Mouse (Mus musculus) thymus, adult 2 months (tissue): ENCODE measurements around the gene Olfr1214. TPM values are rescaled to one million over a fixed set of nuclear protein-coding genes. Genes with fewer than 3 reads are reported as not detected.
"Not testable (repeated sequence)": the region's sequence is repeated elsewhere in the genome, so short reads cannot be mapped to it uniquely, and the experiment has no call there.

ENCODE experiments used
- DNase-seq: peaks from one replicate; pipeline ENCODE4 v3.0.0; 2021
- H3K27ac ChIP-seq: fragments of 200-500 bp; 2 replicates; pipeline ENCODE4 v1.5.1; 2012; ENCODE audit warnings: low read length, control low read depth; ENCODE audit not compliant: control insufficient read depth, insufficient read depth
- H3K27me3 ChIP-seq: fragments of 200-500 bp; 2 replicates; pipeline ENCODE4 v1.6.1; 2012; ENCODE audit warnings: mild to moderate bottlenecking, low read length, moderate library complexity, mixed read lengths; ENCODE audit not compliant: control insufficient read depth, insufficient read depth
- H3K36me3 ChIP-seq: fragments of 200-500 bp; 2 replicates; pipeline ENCODE4 v1.6.1; 2012; ENCODE audit warnings: mild to moderate bottlenecking, low read length, moderate library complexity; ENCODE audit not compliant: control insufficient read depth, insufficient read depth
- H3K4me1 ChIP-seq: fragments of 200-500 bp; replicated peaks from 2 replicates; pipeline ENCODE4 v1.6.1; 2012; ENCODE audit warnings: low read length; ENCODE audit not compliant: control insufficient read depth, insufficient read depth
- H3K4me3 ChIP-seq: fragments of 200-500 bp; 2 replicates; pipeline ENCODE4 v1.5.1; 2012; ENCODE audit warnings: mild to moderate bottlenecking, low read length, control low read depth, moderate library complexity; ENCODE audit not compliant: control insufficient read depth, insufficient read depth
- CTCF ChIP-seq: fragments of 200-500 bp; IDR thresholded peaks from 2 replicates; pipeline ENCODE4 v1.5.1; 2012; ENCODE audit warnings: mild to moderate bottlenecking, control low read depth, low read length, moderate library complexity, borderline replicate concordance; ENCODE audit not compliant: control insufficient read depth, poor library complexity, insufficient read depth; ENCODE audit errors: extremely low read depth
- POLR2A ChIP-seq: fragments of 200-500 bp; IDR thresholded peaks from 2 replicates; pipeline ENCODE4 v1.6.1; 2012; ENCODE audit warnings: mild to moderate bottlenecking, low read length, control low read depth, moderate library complexity; ENCODE audit not compliant: control insufficient read depth, poor library complexity, insufficient read depth; ENCODE audit errors: extremely low read depth
- WGBS: fragments of 180-500 bp; shearing (Covaris S2); methylation state at CpG from one replicate; pipeline ENCODE4 v1.1.7; 2018; 5-methylcytosine and 5-hydroxymethylcytosine counted together
- polyA plus RNA-seq: library from polyadenylated mRNA; depleted of rRNA; stranded (reverse); fragments of >200 nt; gene quantifications from 2 replicates; pipeline ENCODE4 v1.2.3, GENCODE M21; 2012; rRNA removed

Gene Olfr1214
- not detected in 2 replicates for polyA plus RNA-seq

DNA sequence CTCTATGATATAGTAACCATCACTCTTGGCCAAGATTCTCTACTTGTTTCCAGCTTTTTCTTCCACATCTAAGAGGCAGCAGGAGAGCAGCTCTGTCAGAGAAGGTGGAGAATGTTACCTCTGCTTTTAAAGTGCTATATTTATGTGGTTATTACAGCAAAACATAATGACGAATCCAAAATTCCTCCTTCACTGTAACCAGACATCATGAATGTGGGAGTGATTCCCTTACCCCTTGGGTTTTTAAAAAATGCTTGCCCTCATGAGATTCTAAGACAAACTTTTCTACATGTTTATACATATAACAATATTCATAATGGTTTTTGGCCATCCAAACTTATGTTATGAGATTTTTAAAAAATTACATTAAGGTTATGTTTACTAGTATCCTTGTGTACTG is at the start of gene Olfr1214:
TSS of gene Olfr1214 (minus strand) at position 101 of the 400 bp plus-strand sequence.
- DNase-seq, result no peak
- TF ChIP-seq CTCF (no peak), POLR2A (no peak)
- Histone ChIP-seq H3K36me3 (no peaks in the 10 kb centered on the region), H3K27ac (no peak within 1 kb of the TSS), H3K27me3 (no peaks in the 10 kb centered on the region), H3K4me3 (no peak within 1 kb of the TSS), H3K4me1 (no peaks in the 10 kb centered on the region)
- WGBS, result 95% methylated on average over 1 of the region's 1 CpGs

DNA sequence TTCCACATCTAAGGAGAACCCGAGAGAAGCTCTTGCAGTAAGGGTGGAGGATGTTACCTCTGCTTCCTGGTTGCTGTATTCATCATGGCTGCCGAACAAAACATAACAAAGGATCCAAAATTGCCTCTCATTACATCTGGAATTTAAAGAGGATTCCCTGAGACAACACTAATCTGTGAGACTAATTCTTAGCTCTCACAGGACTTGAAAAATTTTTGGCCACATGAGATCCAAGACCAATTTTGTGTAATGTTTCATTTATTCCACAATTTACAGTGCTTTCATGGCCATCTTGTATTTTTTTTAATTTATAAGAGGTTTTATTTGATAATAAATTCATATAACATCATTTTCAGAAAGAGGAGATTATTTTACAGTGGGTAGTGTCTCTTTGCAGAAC is 39.5 kb upstream of the Olfr1214 start, which contains the start of gene Olfr1217:
TSS of gene Olfr1217 (minus strand) at position 101 of the 400 bp plus-strand sequence.
- TF ChIP-seq POLR2A, result no peak
- TF ChIP-seq CTCF, result no peak
- Histone ChIP-seq H3K27me3 (no peaks in the 10 kb centered on the region), H3K27ac (no peak within 1 kb of the TSS), H3K4me3 (no peak within 1 kb of the TSS), H3K4me1 (no peaks in the 10 kb centered on the region), H3K36me3 (no peaks in the 10 kb centered on the region)
- 64% methylated on average over 2 of the region's 2 CpGs for WGBS
- no peak for DNase-seq

DNA sequence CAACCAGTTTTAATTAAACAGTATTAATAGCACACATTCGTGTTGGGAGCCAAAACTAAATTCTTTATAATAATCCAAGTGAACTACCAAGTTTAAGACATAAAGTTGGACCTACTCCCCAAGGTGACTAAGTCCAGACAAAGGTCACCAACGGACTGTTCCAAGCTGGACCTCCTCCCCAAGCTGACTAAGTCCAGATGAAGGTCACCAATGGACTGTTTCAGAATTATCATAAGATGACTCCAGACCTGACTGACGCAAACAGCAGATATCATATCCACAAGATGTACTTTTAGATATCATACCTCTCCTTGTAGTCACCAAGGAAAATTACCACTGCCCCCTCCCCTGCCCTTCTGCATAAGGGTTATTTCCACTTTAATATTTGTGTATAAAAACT is 29.0 kb upstream of the Olfr1214 start:
- not testable (repeated sequence) for H3K27me3 ChIP-seq, DNase-seq, H3K4me1 ChIP-seq, H3K36me3 ChIP-seq, H3K4me3 ChIP-seq, H3K27ac ChIP-seq
- 76% methylated on average over 3 of the region's 3 CpGs for WGBS

DNA sequence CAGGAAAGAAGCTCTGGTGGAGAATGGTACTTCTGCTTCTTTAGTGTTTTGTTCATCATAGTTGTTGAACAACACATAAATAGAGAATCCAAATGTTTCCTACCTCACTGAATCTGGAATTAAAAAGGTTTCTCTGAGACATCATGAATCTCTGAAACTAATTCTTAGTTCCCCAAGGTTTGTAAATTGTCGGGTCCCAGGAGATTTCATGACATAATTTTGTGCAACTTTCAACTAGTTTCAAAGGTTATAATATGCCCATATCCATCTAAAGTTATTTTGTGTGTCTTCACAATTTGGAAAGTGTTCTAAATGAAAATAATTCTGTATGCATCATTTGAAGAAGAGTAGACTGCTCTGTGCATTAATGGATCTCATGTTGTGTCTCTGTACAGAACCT is 25.8 kb upstream of the Olfr1214 start, which contains the start of gene Olfr1216:
TSS of gene Olfr1216 (minus strand) at position 101 of the 400 bp plus-strand sequence.
- DNase-seq, result no peak
- no peaks in the 10 kb centered on the region for H3K27me3 ChIP-seq
- no peak for TF ChIP-seq CTCF
- H3K36me3 ChIP-seq, result no peaks in the 10 kb centered on the region
- H3K27ac ChIP-seq, result no peak within 1 kb of the TSS
- H3K4me3 ChIP-seq, result no peak within 1 kb of the TSS
- WGBS, result 78% methylated on average over 1 of the region's 1 CpGs
- H3K4me1 ChIP-seq, result no peaks in the 10 kb centered on the region

DNA sequence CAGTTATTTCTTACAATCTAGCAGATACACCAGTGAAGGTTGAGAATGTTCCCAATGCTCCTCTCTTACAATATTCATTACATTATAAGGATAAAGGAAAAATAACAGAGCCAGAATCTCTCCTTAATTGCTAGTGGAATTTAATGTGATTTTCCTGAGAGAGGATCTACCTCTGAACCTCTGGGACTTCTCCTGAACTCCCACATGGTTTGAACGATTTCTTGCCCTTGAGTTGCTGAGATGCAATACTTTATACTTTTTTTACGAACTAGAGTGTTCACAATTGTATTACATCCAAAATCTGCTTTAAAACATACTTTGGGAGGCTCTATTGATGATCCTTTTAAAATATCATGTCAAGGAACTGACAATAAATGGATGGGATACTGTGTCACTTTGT is 14.4 kb upstream of the Olfr1214 start, which contains the start of gene Olfr1215:
TSS of gene Olfr1215 (minus strand) at position 101 of the 400 bp plus-strand sequence.
- no peak for TF ChIP-seq CTCF
- no peak for TF ChIP-seq POLR2A
- no peak for DNase-seq
- no peak within 1 kb of the TSS for H3K27ac ChIP-seq
- no peaks in the 10 kb centered on the region for H3K4me1 ChIP-seq
- H3K36me3 ChIP-seq, result no peaks in the 10 kb centered on the region
- H3K27me3 ChIP-seq, result no peaks in the 10 kb centered on the region
- WGBS, result 61% methylated on average over 2 of the region's 2 CpGs
- no peak within 1 kb of the TSS for H3K4me3 ChIP-seq

DNA sequence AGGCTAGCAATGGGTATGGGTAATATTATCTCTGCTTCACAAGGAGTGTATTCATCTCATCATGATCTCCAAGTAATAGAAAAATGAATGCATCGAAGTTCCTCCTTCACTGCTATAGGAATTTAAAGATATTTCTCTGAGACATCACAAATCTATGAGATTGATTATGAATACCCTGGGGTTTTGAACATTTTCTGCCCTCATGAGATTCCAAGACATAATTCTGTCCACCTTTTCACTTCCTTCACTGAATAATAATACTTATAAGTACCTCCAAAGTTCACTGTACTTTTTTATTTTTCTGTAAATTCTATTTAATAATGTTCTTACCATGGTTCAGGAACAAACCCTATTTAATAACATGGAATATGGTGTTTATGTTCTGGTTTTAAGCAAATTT is 12.3 kb downstream of the Olfr1214 start, which contains the start of gene Gm13762:
TSS of gene Gm13762 (minus strand) at position 101 of the 400 bp plus-strand sequence.
- H3K4me1 ChIP-seq, result no peaks in the 10 kb centered on the region
- DNase-seq, result no peak
- 76% methylated on average over 1 of the region's 1 CpGs for WGBS
- no peaks in the 10 kb centered on the region for H3K27me3 ChIP-seq
- H3K27ac ChIP-seq, result no peak within 1 kb of the TSS
- TF ChIP-seq CTCF (no peak), POLR2A (no peak)
- H3K4me3 ChIP-seq, result no peak within 1 kb of the TSS
- H3K36me3 ChIP-seq, result no peaks in the 10 kb centered on the region

DNA sequence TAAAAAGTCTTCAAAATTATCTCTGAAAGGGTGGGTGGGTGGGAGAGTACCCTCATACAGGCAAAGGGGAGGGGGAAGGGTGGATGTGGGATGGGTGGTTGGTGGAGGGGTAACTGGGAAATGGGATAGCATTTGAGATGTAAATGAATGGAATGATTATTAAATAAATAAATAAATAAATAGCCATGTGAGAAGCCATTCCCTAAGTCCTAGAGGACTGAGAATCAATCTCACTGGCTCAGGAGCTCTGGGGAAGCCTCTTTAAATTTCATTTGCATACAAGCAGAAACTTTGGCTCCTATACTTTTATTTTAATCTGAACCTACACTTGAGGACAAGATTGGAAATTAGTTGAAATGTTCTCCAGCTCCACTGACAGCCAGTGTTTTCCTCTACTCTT is 38.8 kb downstream of the Olfr1214 start, which contains the start of gene Olfr1212:
TSS of gene Olfr1212 (plus strand) at position 301 of the 400 bp plus-strand sequence.
- Histone ChIP-seq H3K4me3 (no peak within 1 kb of the TSS), H3K27me3 (no peaks in the 10 kb centered on the region), H3K27ac (no peak within 1 kb of the TSS), H3K4me1 (no peaks in the 10 kb centered on the region), H3K36me3 (no peaks in the 10 kb centered on the region)
- TF ChIP-seq CTCF, result no peak
- DNase-seq, result no peak
